Mouse (Mus musculus) forebrain, embryonic 10.5 days (tissue): Measurements from ENCODE around the gene Ccdc85c. TPM values are rescaled to one million over a fixed set of nuclear protein-coding genes. Genes with fewer than 3 reads are reported as not detected.

Experiments used
- DNase-seq: peaks from one replicate; pipeline ENCODE4 v3.0.0-alpha.2; 2017; ENCODE audit warnings: low spot score; ENCODE audit errors: extremely low spot score
- H3K27ac ChIP-seq: fragments of 300-500 bp; sonication (generic); 2 replicates; pipeline ENCODE4 v1.5.1; 2016; ENCODE audit warnings: mild to moderate bottlenecking
- H3K27me3 ChIP-seq: fragments of 300-500 bp; sonication (generic); 2 replicates; pipeline ENCODE4 v1.6.1; 2016; ENCODE audit warnings: mild to moderate bottlenecking; ENCODE audit not compliant: poor library complexity, severe bottlenecking
- H3K36me3 ChIP-seq: fragments of 300-500 bp; sonication (generic); replicated peaks from 2 replicates; pipeline ENCODE4 v1.6.1; 2016; ENCODE audit warnings: mild to moderate bottlenecking, moderate library complexity
- H3K4me1 ChIP-seq: fragments of 300-500 bp; sonication (generic); 2 replicates; pipeline ENCODE4 v1.6.1; 2016
- H3K4me3 ChIP-seq: fragments of 300-500 bp; sonication (generic); 2 replicates; pipeline ENCODE4 v1.5.1; 2016; ENCODE audit warnings: mild to moderate bottlenecking, moderate library complexity
- H3K9me3 ChIP-seq: fragments of 300-500 bp; sonication (generic); 2 replicates; pipeline ENCODE4 v1.6.1; 2016; ENCODE audit warnings: mild to moderate bottlenecking, moderate library complexity
- WGBS: fragments of 180-500 bp; shearing (Covaris S2); methylation state at CpG from one replicate; pipeline ENCODE4 v1.1.7; 2016; 5-methylcytosine and 5-hydroxymethylcytosine counted together
- polyA plus RNA-seq: library from polyadenylated mRNA; unstranded; fragments of >200 nt; fragmentation: Nextera tagmentation; extraction: Ambion mirVana; gene quantifications from 2 replicates; pipeline ENCODE4 v1.2.1, GENCODE M21; 2016

The Ccdc85c gene
- polyA plus RNA-seq, 1 experiment from 2014 or later: 14.6 TPM

- no peak for DNase-seq
- H3K27ac ChIP-seq: no peak overlapping the region
- no peak overlapping the region for H3K4me3 ChIP-seq
- H3K4me1 ChIP-seq: peaks cover 7% of the 10 kb centered on the region; the same call in 1 of the 2 replicates
- no peaks in the 10 kb centered on the region for H3K27me3 ChIP-seq
- no peaks in the 10 kb centered on the region for H3K36me3 ChIP-seq
- no peaks in the 10 kb centered on the region for H3K9me3 ChIP-seq
- 89% methylated on average over 3 of the region's 3 CpGs for WGBS
These were observed 104.8 kb downstream of the Ccdc85c start for GRCm38 (mm10) chr12:108170467-108170866.

GRCm38 (mm10) chr12:108168909-108169308 lies 106.3 kb downstream of the Ccdc85c start:
- H3K27ac ChIP-seq: no peak overlapping the region
- no peaks in the 10 kb centered on the region for H3K27me3 ChIP-seq
- DNase-seq: no peak
- H3K9me3 ChIP-seq: no peaks in the 10 kb centered on the region
- H3K36me3 ChIP-seq: peaks cover 4% of the 10 kb centered on the region
- H3K4me1 ChIP-seq: peaks cover 7% of the 10 kb centered on the region; the same call in 1 of the 2 replicates
- WGBS: 91% methylated on average over 3 of the region's 3 CpGs
- no peak overlapping the region for H3K4me3 ChIP-seq

- peaks cover 54% of the 10 kb centered on the region for H3K36me3 ChIP-seq
These were observed 111.5 kb downstream of the Ccdc85c start for GRCm38 (mm10) chr12:108163706-108164105.

GRCm38 (mm10) chr12:108162036-108162435 lies 113.2 kb downstream of the Ccdc85c start:
- H3K27me3 ChIP-seq: no peaks in the 10 kb centered on the region
- WGBS: 93% methylated on average over 1 of the region's 1 CpGs
- DNase-seq: no peak
- H3K9me3 ChIP-seq: no peaks in the 10 kb centered on the region
- H3K4me1 ChIP-seq: no peaks in the 10 kb centered on the region
- no peak overlapping the region for H3K27ac ChIP-seq
- no peak overlapping the region for H3K4me3 ChIP-seq
- peaks cover 67% of the 10 kb centered on the region for H3K36me3 ChIP-seq

More at GRCm38 (mm10) chr12:108163706-108164105, 111.5 kb downstream of the Ccdc85c start:
- 88% methylated on average over 3 of the region's 3 CpGs for WGBS
- Histone ChIP-seq H3K9me3 (no peaks in the 10 kb centered on the region), H3K27ac (no peak overlapping the region), H3K27me3 (no peaks in the 10 kb centered on the region), H3K4me1 (no peaks in the 10 kb centered on the region), H3K4me3 (no peak overlapping the region)
- DNase-seq: no peak

GRCm38 (mm10) chr12:108159863-108160262 lies 115.4 kb downstream of the Ccdc85c start:
- H3K27me3 ChIP-seq: no peaks in the 10 kb centered on the region
- no peaks in the 10 kb centered on the region for H3K9me3 ChIP-seq
- H3K4me3 ChIP-seq: no peak overlapping the region
- H3K27ac ChIP-seq: no peak overlapping the region
- H3K36me3 ChIP-seq: peaks cover 81% of the 10 kb centered on the region
- DNase-seq: no peak
- no peaks in the 10 kb centered on the region for H3K4me1 ChIP-seq

Other genes starting within 250 kb of the Ccdc85c start
- 75.2 and 76.3 TPM in 2 replicates for gene Setd3, start 96.1 kb downstream of the Ccdc85c start, polyA plus RNA-seq
- 3.2 and 3.9 TPM in 2 replicates for gene Ccnk, start 95.8 kb downstream of the Ccdc85c start, polyA plus RNA-seq
- gene Hhipl1, start 30.8 kb upstream of the Ccdc85c start, polyA plus RNA-seq: 2.8 and 3.4 TPM in 2 replicates
- 19.4 and 20.1 TPM in 2 replicates for gene Cyp46a1, start 59.0 kb upstream of the Ccdc85c start, polyA plus RNA-seq
- 95.1 and 102 TPM in 2 replicates for gene Eml1, start 95.5 kb upstream of the Ccdc85c start, polyA plus RNA-seq